In the genomic region with DNA sequence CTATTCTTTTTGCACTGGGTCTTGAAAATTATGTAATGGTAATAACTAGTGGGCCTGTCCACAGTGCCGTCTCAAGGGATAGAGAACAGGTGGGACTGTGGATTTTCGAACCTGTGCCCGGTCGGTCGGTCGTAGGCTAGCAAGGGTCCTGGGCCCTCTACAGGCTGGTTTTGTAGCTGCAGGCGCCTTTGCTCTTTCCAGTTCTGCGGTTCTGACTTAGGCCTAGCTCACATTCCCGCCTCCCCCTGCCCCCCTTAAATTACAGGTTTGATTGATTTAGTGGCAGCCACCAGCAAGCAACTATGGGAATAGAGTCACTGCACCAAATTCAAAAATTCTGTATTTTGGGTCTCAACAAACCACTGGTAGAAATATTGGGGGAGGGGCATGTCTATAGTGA, we compare ENCODE assay signal across 8 mouse cellular contexts. TPM values are rescaled to one million over a fixed set of nuclear protein-coding genes. Genes with fewer than 3 reads are reported as not detected.
DNase-seq lines count a peak whose midpoint lies in the region; ATAC-seq and TF ChIP-seq lines count a peak whose summit lies in the region.

No protein-coding gene starts in this region.

- peak overlapping the region; percentile 65 for H3K4me3 ChIP-seq in lung, postnatal 0 days (ENCODE audit: low read depth, low read length)

- no peak overlapping the region for H3K9ac ChIP-seq in lung, postnatal 0 days (replicated peaks; ENCODE audit: low read depth)

- intact Hi-C loops in heart, postnatal 14 days (cut with DNase I) = loop anchor here (1.0 kb wide), 1 partner anchor 65 kb away; no protein-coding TSS in a partner anchor

- H3K36me3 ChIP-seq in lung, postnatal 0 days (ENCODE audit: insufficient read depth, low read length) = no peaks in the 10 kb centered on the region

- 0 out of 2 replicates have a peak, but pooled peaks cover 9% of the 10 kb centered on the region for H3K27me3 ChIP-seq in lung, postnatal 0 days (replicated peaks; ENCODE audit: insufficient read depth, low read length)

- peak; percentile 61 for TF ChIP-seq CTCF in lung, postnatal 0 days (IDR thresholded peaks at IDR 0.05)

- H3K27ac ChIP-seq in lung, postnatal 0 days (ENCODE audit: low read length) = 0 out of 2 replicates have a peak overlapping the region, but pooled peaks have one; percentile 26

- no peak for TF ChIP-seq EP300 in lung, postnatal 0 days (IDR thresholded peaks at IDR 0.05)

- peaks cover 3% of the 10 kb centered on the region; the same call in 1 of the 2 replicates for H3K4me1 ChIP-seq in lung, postnatal 0 days (ENCODE audit: insufficient read depth, low read depth, low read length)

- DNase-seq in adrenal gland, adult 18-20 months (ENCODE audit: low spot score in 2 of 2) = peak; percentile 51 to 57
- no peak for DNase-seq in adrenal gland, adult 8-10 months
- DNase-seq in ZHBTc4 (ENCODE audit: low read depth, low spot score) = peak; percentile 74
- peak; percentile 33 for DNase-seq in embryo, embryonic 9.5 days (ENCODE audit: extremely low spot score)
- peak; percentile 52 to 61 for DNase-seq in heart, postnatal 14 days
- peak; percentile 60 to 78 for DNase-seq in kidney, postnatal 36 days
- DNase-seq in lung, postnatal 0 days (ENCODE audit: low spot score) = peak; percentile 41

- H3K4me2 ChIP-seq in lung, postnatal 0 days (replicated peaks; ENCODE audit: low read depth, low read length) = peak overlapping the region; percentile 98

- ATAC-seq in lung, postnatal 0 days = peak; percentile 34
- ATAC-seq in neutrophil, adult 5-6 weeks (ENCODE audit: extremely low read depth, insufficient number of reproducible peaks, low FRiP score, poor library complexity, severe bottlenecking) = peak; percentile 51; the same call in 1 of the 2 replicates

- H3K9me3 ChIP-seq in lung, postnatal 0 days (ENCODE audit: low read length) = no peaks in the 10 kb centered on the region

- 12% methylated on average over 9 of the region's 9 CpGs for WGBS in lung, postnatal 0 days

RNA-seq across cellular contexts. Expression of gene Rassf5, which starts 0.9 kb away (rescaled TPM):
- total RNA-seq in adrenal gland, adult 18-20 months (2021) = 10 to 100 TPM; 11.4 to 11.6 TPM
- total RNA-seq in adrenal gland, adult 8-10 months (2022) = 10 to 100 TPM; 13.1 to 23.8 (median 20.7) TPM
- 1 to 10 TPM; 2.4 to 5.1 TPM for total RNA-seq in heart, postnatal 14 days (2021)
- polyA plus RNA-seq in lung, postnatal 0 days (2015; fragmentation: Nextera tagmentation; extraction: Ambion mirVana) = 7.5 and 8.3 TPM in 2 replicates
- 193 and 204 TPM in 2 replicates for total RNA-seq in neutrophil, adult 5-6 weeks (2017)

RNA-seq across cellular contexts. Expression of gene Ikbke, which starts 33.5 kb away (rescaled TPM):
- 10 to 100 TPM; 11.9 to 16.1 TPM for total RNA-seq in adrenal gland, adult 18-20 months (2021)
- 10 to 100 TPM; 14.1 to 64.0 (median 26.2) TPM for total RNA-seq in adrenal gland, adult 8-10 months (2022)
- 1 to 10 TPM; 2.2 to 3.0 TPM for total RNA-seq in heart, postnatal 14 days (2021)
- 2.9 and 4.1 TPM in 2 replicates for polyA plus RNA-seq in lung, postnatal 0 days (2015; fragmentation: Nextera tagmentation; extraction: Ambion mirVana)
- total RNA-seq in neutrophil, adult 5-6 weeks (2017) = 28.6 and 38.6 TPM in 2 replicates
